Mouse (Mus musculus) intestine, embryonic 16.5 days (tissue): ENCODE measurements at regions not wholly inside any gene's neighbourhood (a gene's known extent, or its start where the extent isn't known, plus 50 kb on each side); places are given as distances from the start of the nearest gene placed in this dataset.

Experiments used
- ATAC-seq: fragments of 200-750 bp; cut with Nextera tagmentation; 2 replicates; pipeline ENCODE4 v1.8.0; 2017; ENCODE audit warnings: moderate TSS enrichment, moderate library complexity
- H3K27ac ChIP-seq: fragments of 300-500 bp; sonication (generic); 2 replicates; pipeline ENCODE4 v1.5.1; 2014; ENCODE audit warnings: mild to moderate bottlenecking, low read length
- H3K27me3 ChIP-seq: fragments of 300-500 bp; sonication (generic); replicated peaks from 2 replicates; pipeline ENCODE4 v1.6.1; 2014; ENCODE audit warnings: low read length, control low read depth, mixed read lengths; ENCODE audit not compliant: control insufficient read depth, insufficient read depth
- H3K36me3 ChIP-seq: fragments of 300-500 bp; sonication (generic); 2 replicates; pipeline ENCODE4 v1.6.1; 2014; ENCODE audit warnings: low read length, control low read depth; ENCODE audit not compliant: control insufficient read depth, insufficient read depth
- H3K4me1 ChIP-seq: fragments of 300-500 bp; sonication (generic); 2 replicates; pipeline ENCODE4 v1.6.1; 2014; ENCODE audit warnings: low read length, control low read depth, mixed read lengths; ENCODE audit not compliant: control insufficient read depth, insufficient read depth
- H3K4me2 ChIP-seq: fragments of 300-500 bp; sonication (generic); 2 replicates; pipeline ENCODE4 v1.6.1; 2014; ENCODE audit warnings: low read depth, low read length, control low read depth
- H3K4me3 ChIP-seq: fragments of 300-500 bp; sonication (generic); 2 replicates; pipeline ENCODE4 v1.5.1; 2014; ENCODE audit warnings: mild to moderate bottlenecking, low read length
- H3K9ac ChIP-seq: fragments of 300-500 bp; sonication (generic); 2 replicates; pipeline ENCODE4 v1.6.1; 2014; ENCODE audit warnings: low read depth, low read length
- H3K9me3 ChIP-seq: fragments of 300-500 bp; sonication (generic); 2 replicates; pipeline ENCODE4 v1.6.1; 2016; ENCODE audit warnings: low read length, control low read depth; ENCODE audit not compliant: control insufficient read depth
- WGBS: fragments of 180-500 bp; shearing (Covaris S2); extraction: QIAGEN DNeasy Blood & Tissue Kit; methylation state at CpG from one replicate; pipeline ENCODE4 v1.1.7; 2014; 5-methylcytosine and 5-hydroxymethylcytosine counted together

DNA sequence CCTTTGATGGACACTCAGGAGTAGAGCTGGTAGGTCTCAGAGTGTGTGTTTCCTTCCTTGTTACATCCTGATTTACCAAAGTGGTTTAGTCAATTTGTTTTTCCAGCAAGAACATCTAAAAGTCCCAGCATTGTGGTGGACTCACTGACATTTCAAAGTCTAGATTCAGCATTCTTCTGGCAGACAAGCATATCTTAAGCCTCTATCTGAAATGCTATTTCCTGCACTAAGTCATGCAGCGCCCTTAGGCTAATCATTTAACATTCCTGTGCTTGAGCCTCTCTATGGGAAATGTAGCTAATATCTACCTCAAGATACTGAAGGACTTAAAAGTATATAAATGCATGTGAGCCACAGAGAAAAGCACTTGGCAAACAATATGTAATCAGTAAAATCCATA, 3050.3 kb upstream of the Lrrc6 start:
- ATAC-seq = no peak
- no peak overlapping the region for H3K27ac ChIP-seq
- no peaks in the 10 kb centered on the region for H3K4me1 ChIP-seq
- WGBS = 63% methylated on average over 1 of the region's 1 CpGs
- H3K9me3 ChIP-seq = no peaks in the 10 kb centered on the region
- H3K4me2 ChIP-seq = no peak overlapping the region
- no peak overlapping the region for H3K9ac ChIP-seq
- H3K4me3 ChIP-seq = no peak overlapping the region
- H3K36me3 ChIP-seq = no peaks in the 10 kb centered on the region
- no peaks in the 10 kb centered on the region for H3K27me3 ChIP-seq

DNA sequence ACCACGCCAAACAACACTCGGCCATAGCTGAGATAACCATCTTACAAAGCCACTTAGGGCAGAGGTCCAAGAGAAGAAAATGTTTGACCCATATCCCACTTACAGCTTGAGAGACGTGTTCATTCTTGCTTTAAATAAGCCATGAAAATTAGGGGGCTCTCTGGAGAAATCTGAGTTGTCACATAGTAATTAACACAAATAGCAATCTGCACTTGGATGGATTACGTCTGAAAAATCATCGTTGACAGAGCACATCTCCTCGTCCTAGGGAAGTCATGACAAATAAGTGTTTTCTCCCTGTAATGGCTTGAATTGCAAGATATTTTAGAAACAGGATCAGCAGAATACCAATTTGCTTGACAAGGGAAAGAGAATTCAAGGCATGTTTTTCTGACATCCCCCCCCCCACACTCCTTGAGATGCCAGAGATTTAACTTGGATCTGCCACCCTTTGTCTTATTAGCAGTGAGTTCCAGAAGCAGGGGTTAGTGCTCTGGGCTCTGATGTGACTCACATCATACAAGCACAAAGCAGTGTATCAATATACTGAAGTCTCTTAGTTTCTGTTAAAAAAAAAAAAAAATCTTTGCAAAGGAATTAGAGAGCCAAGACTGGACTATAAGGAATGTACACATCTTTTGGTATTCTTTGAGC, 3025.9 kb upstream of the Lrrc6 start:
- H3K9ac ChIP-seq = no peak overlapping the region
- H3K4me1 ChIP-seq = no peaks in the 10 kb centered on the region
- ATAC-seq = no peak
- no peaks in the 10 kb centered on the region for H3K9me3 ChIP-seq
- no peak overlapping the region for H3K4me2 ChIP-seq
- 69% methylated on average over 6 of the region's 6 CpGs for WGBS
- H3K27me3 ChIP-seq = no peaks in the 10 kb centered on the region
- H3K36me3 ChIP-seq = no peaks in the 10 kb centered on the region
- no peak overlapping the region for H3K27ac ChIP-seq
- no peak overlapping the region for H3K4me3 ChIP-seq

GRCm38 (mm10) chr15:69484421-69485074, 2983.8 kb upstream of the Lrrc6 start:
- no peaks in the 10 kb centered on the region for H3K36me3 ChIP-seq
- H3K4me3 ChIP-seq = no peak overlapping the region
- H3K4me2 ChIP-seq = no peak overlapping the region
- no peak overlapping the region for H3K27ac ChIP-seq
- no peaks in the 10 kb centered on the region for H3K27me3 ChIP-seq
- no peak for ATAC-seq
- H3K9ac ChIP-seq = no peak overlapping the region
- H3K4me1 ChIP-seq = no peaks in the 10 kb centered on the region
- no peaks in the 10 kb centered on the region for H3K9me3 ChIP-seq
- 76% methylated on average over 5 of the region's 5 CpGs for WGBS

DNA sequence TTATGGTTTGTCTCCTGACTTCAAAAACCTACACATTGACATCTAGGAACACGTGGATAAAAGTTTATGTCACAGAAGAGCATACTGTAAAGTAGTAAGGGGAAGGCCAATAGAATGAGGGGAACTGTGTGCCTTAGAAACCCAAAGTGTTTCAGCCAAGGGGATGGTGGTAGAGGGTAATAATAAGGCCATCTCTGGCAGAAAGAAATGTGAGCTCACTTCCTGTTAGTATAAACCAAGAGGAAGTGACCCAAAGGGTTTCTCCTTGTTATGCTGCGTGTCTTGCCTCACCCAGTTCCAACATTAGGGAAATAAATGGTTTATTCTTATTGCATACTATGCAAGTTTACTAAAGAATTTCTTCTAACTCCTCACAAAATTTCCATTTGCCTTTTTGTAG, 2982.4 kb upstream of the Lrrc6 start:
- H3K27me3 ChIP-seq = no peaks in the 10 kb centered on the region
- no peaks in the 10 kb centered on the region for H3K36me3 ChIP-seq
- no peak overlapping the region for H3K4me3 ChIP-seq
- no peak overlapping the region for H3K27ac ChIP-seq
- H3K4me1 ChIP-seq = no peaks in the 10 kb centered on the region
- no peaks in the 10 kb centered on the region for H3K9me3 ChIP-seq
- H3K9ac ChIP-seq = no peak overlapping the region
- 77% methylated on average over 2 of the region's 2 CpGs for WGBS
- H3K4me2 ChIP-seq = no peak overlapping the region
- no peak for ATAC-seq

DNA sequence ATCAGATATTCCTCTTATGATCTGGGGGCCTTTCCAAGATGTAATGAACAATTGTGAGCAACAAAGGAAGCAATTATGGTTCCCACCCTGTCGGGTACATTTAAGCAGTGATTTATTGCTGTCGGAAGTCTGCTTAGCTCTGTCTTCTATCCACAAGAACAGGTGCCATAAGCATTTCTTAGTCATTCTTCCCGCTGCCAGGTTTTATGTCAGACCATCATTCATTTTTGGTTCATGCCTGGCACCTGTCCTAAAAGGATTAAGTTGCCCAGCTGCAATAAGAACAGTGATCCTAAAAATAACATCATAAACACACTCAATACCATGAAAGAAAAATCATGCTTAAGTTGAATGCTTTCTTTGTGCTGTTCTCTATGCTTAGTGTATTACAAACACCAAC, 2980.4 kb upstream of the Lrrc6 start:
- 40% methylated on average over 3 of the region's 3 CpGs for WGBS
- ATAC-seq = no peak

DNA sequence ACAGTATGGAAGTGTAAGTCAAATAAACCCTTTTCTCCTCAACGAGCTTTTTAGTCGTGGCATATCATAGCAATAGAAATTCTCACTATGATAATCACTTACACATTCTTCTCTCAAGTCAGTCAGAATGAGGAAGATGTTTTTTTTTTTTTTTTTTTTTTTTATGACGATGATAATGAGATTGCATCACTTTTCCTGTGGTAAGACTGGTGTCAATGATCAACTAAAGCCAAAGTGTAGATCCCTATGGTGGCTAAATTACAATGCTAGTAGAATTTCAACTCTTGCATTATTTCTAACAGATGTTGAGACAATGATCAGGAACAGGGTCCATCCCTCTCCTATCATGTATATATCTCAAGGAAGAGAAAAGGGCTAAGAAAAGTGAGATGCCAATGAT, 2976.3 kb upstream of the Lrrc6 start:
- no peak overlapping the region for H3K9ac ChIP-seq
- H3K27me3 ChIP-seq = no peaks in the 10 kb centered on the region
- no peaks in the 10 kb centered on the region for H3K36me3 ChIP-seq
- no peak overlapping the region for H3K4me3 ChIP-seq
- WGBS = 66% methylated on average over 3 of the region's 3 CpGs
- H3K4me1 ChIP-seq = no peaks in the 10 kb centered on the region
- no peak overlapping the region for H3K4me2 ChIP-seq
- no peak for ATAC-seq
- no peaks in the 10 kb centered on the region for H3K9me3 ChIP-seq
- H3K27ac ChIP-seq = no peak overlapping the region

More for the DNA sequence above, 2980.4 kb upstream of the Lrrc6 start:
- H3K27me3 ChIP-seq = no peaks in the 10 kb centered on the region
- H3K36me3 ChIP-seq = no peaks in the 10 kb centered on the region
- no peak overlapping the region for H3K9ac ChIP-seq
- no peak overlapping the region for H3K4me2 ChIP-seq
- H3K9me3 ChIP-seq = no peaks in the 10 kb centered on the region
- no peaks in the 10 kb centered on the region for H3K4me1 ChIP-seq
- no peak overlapping the region for H3K27ac ChIP-seq
- H3K4me3 ChIP-seq = no peak overlapping the region

DNA sequence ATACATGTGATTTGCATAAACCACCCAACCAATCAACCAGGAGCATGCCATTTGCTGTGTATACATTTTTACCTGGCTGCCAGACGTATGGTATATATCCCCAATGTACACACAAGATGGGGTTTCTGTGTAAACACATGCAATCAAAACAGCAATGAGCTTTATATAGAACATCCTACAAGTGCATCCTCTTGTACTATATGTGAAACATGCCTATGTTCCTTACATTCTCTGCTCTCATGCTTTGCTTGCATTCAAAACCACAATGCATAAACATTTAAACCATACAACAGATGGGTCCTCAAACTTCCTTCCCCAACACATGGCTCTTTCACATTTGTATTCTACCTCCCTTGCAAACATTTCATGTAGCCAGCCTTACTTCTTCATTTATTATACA, 2968.9 kb upstream of the Lrrc6 start:
- H3K4me1 ChIP-seq = no peaks in the 10 kb centered on the region
- ATAC-seq = no peak
- no peak overlapping the region for H3K27ac ChIP-seq
- no peak overlapping the region for H3K4me2 ChIP-seq
- no peaks in the 10 kb centered on the region for H3K9me3 ChIP-seq
- no peaks in the 10 kb centered on the region for H3K36me3 ChIP-seq
- H3K27me3 ChIP-seq = no peaks in the 10 kb centered on the region
- no peak overlapping the region for H3K9ac ChIP-seq
- 59% methylated on average over 1 of the region's 1 CpGs for WGBS
- H3K4me3 ChIP-seq = no peak overlapping the region

GRCm38 (mm10) chr15:69460581-69461194, 2960.0 kb upstream of the Lrrc6 start:
- peak; percentile 90 for ATAC-seq
- Histone ChIP-seq H3K9ac (no peak overlapping the region), H3K4me2 (no peak overlapping the region), H3K4me3 (no peak overlapping the region), H3K9me3 (no peaks in the 10 kb centered on the region), H3K4me1 (no peaks in the 10 kb centered on the region), H3K27ac (peak overlapping the region; percentile 6; the same call in 1 of the 2 replicates), H3K27me3 (no peaks in the 10 kb centered on the region), H3K36me3 (no peaks in the 10 kb centered on the region)
- 46% methylated on average over 2 of the region's 2 CpGs for WGBS

DNA sequence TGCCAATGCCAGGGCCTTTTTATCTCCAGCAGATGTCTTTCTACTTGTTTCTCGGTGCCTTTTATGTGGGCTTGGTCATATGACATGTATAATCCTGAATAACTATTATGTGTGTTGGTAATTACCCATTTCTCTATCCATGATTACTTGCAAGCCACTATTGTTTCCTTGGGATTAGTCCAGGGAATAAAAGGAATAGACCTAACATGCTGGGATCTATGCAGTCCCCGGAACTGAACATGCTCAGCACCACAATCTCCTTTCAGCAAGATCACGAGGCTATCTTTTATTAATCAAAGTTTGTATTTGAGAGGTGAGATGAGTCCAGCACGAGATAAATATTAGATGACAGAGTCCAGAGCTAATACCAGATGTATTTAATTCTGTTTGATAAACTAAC, 2956.8 kb upstream of the Lrrc6 start:
- Histone ChIP-seq H3K9ac (no peak overlapping the region), H3K9me3 (no peaks in the 10 kb centered on the region), H3K4me1 (no peaks in the 10 kb centered on the region), H3K4me2 (no peak overlapping the region), H3K36me3 (no peaks in the 10 kb centered on the region), H3K27ac (no peak overlapping the region), H3K4me3 (no peak overlapping the region), H3K27me3 (no peaks in the 10 kb centered on the region)
- no peak for ATAC-seq
- 54% methylated on average over 4 of the region's 4 CpGs for WGBS
